Mouse (Mus musculus) midbrain, embryonic 10.5 days (tissue): ENCODE data around the gene Max. TPM values are rescaled to one million over a fixed set of nuclear protein-coding genes. Genes with fewer than 3 reads are reported as not detected.
A peak's percentile ranks its signal among the peaks of the same experiment; 100 is the strongest.

Source experiments
- DNase-seq: peaks from one replicate; pipeline ENCODE4 v3.0.0-alpha.2; 2017; ENCODE audit warnings: low spot score
- H3K27ac ChIP-seq: fragments of 300-500 bp; sonication (generic); replicated peaks from 2 replicates; pipeline ENCODE4 v1.5.1; 2016; ENCODE audit warnings: mild to moderate bottlenecking
- H3K27me3 ChIP-seq: fragments of 300-500 bp; sonication (generic); 2 replicates; pipeline ENCODE4 v1.6.1; 2016; ENCODE audit warnings: low read depth, mild to moderate bottlenecking; ENCODE audit not compliant: poor library complexity, severe bottlenecking
- H3K36me3 ChIP-seq: fragments of 300-500 bp; sonication (generic); 2 replicates; pipeline ENCODE4 v1.6.1; 2016; ENCODE audit warnings: mild to moderate bottlenecking, moderate library complexity
- H3K4me1 ChIP-seq: fragments of 300-500 bp; sonication (generic); 2 replicates; pipeline ENCODE4 v1.6.1; 2016
- H3K4me3 ChIP-seq: fragments of 300-500 bp; sonication (generic); 2 replicates; pipeline ENCODE4 v1.5.1; 2016; ENCODE audit warnings: mild to moderate bottlenecking, moderate library complexity
- H3K9me3 ChIP-seq: fragments of 300-500 bp; sonication (generic); replicated peaks from 2 replicates; pipeline ENCODE4 v1.6.1; 2016; ENCODE audit warnings: mild to moderate bottlenecking
- WGBS: fragments of 180-500 bp; shearing (Covaris S2); methylation state at CpG from one replicate; pipeline ENCODE4 v1.1.7; 2016; 5-methylcytosine and 5-hydroxymethylcytosine counted together
- polyA plus RNA-seq: library from polyadenylated mRNA; unstranded; fragments of >200 nt; fragmentation: Nextera tagmentation; extraction: Ambion mirVana; gene quantifications from 2 replicates; pipeline ENCODE4 v1.2.1, GENCODE M21; 2016

Gene Max
- 10.5 and 11.3 TPM in 2 replicates for polyA plus RNA-seq

- H3K4me1 ChIP-seq = peaks cover 33% of the 10 kb centered on the region
- no peaks in the 10 kb centered on the region for H3K9me3 ChIP-seq
- H3K27ac ChIP-seq = peak within 1 kb of the TSS; percentile 85
- DNase-seq = peak; percentile 99
- WGBS = under 1% methylated on average over 72 of the region's 73 CpGs
- peak within 1 kb of the TSS; percentile 81 for H3K4me3 ChIP-seq
- H3K36me3 ChIP-seq = peaks cover 32% of the 10 kb centered on the region
- H3K27me3 ChIP-seq = no peaks in the 10 kb centered on the region
Observed at GRCm38 (mm10) chr12:76961932-76962891, at the start of gene Max. Gene Max (minus strand): TSS chr12:76962201.

GRCm38 (mm10) chr12:77011092-77011720 lies 49.2 kb upstream of the Max start:
- H3K27me3 ChIP-seq = peaks cover 5% of the 10 kb centered on the region; the same call in 1 of the 2 replicates
- DNase-seq = no peak
- 68% methylated on average over 6 of the region's 6 CpGs for WGBS
- 0 out of 2 replicates have a peak, but pooled peaks cover 3% of the 10 kb centered on the region for H3K4me1 ChIP-seq
- no peaks in the 10 kb centered on the region for H3K9me3 ChIP-seq
- no peaks in the 10 kb centered on the region for H3K36me3 ChIP-seq
- H3K4me3 ChIP-seq = no peak overlapping the region
- no peak overlapping the region for H3K27ac ChIP-seq

GRCm38 (mm10) chr12:77009202-77010030 lies 47.4 kb upstream of the Max start:
- WGBS = 70% methylated on average over 20 of the region's 20 CpGs
- no peak overlapping the region for H3K4me3 ChIP-seq
- no peaks in the 10 kb centered on the region for H3K9me3 ChIP-seq
- H3K36me3 ChIP-seq = no peaks in the 10 kb centered on the region
- no peak for DNase-seq
- H3K27ac ChIP-seq = no peak overlapping the region
- H3K27me3 ChIP-seq = peaks cover 5% of the 10 kb centered on the region; the same call in 1 of the 2 replicates
- 0 out of 2 replicates have a peak, but pooled peaks cover 3% of the 10 kb centered on the region for H3K4me1 ChIP-seq

- Histone ChIP-seq H3K27me3 (peaks cover 21% of the 10 kb centered on the region), H3K4me3 (no peak overlapping the region), H3K4me1 (peaks cover 13% of the 10 kb centered on the region), H3K9me3 (no peaks in the 10 kb centered on the region), H3K27ac (no peak overlapping the region), H3K36me3 (no peaks in the 10 kb centered on the region)
- no peak for DNase-seq
- 75% methylated on average over 10 of the region's 10 CpGs for WGBS
Observed at GRCm38 (mm10) chr12:77004893-77005292, 42.9 kb upstream of the Max start.

GRCm38 (mm10) chr12:77002551-77003228 lies 40.7 kb upstream of the Max start:
- WGBS = 86% methylated on average over 8 of the region's 8 CpGs
- H3K27ac ChIP-seq = no peak overlapping the region
- H3K4me3 ChIP-seq = no peak overlapping the region
- no peaks in the 10 kb centered on the region for H3K9me3 ChIP-seq
- peaks cover 26% of the 10 kb centered on the region for H3K27me3 ChIP-seq
- no peaks in the 10 kb centered on the region for H3K36me3 ChIP-seq
- peaks cover 12% of the 10 kb centered on the region for H3K4me1 ChIP-seq
- DNase-seq = no peak

GRCm38 (mm10) chr12:77001312-77001711 lies 39.3 kb upstream of the Max start:
- H3K36me3 ChIP-seq = no peaks in the 10 kb centered on the region
- H3K4me3 ChIP-seq = no peak overlapping the region
- no peak for DNase-seq
- no peaks in the 10 kb centered on the region for H3K9me3 ChIP-seq
- H3K27ac ChIP-seq = no peak overlapping the region
- H3K4me1 ChIP-seq = peaks cover 10% of the 10 kb centered on the region
- 68% methylated on average over 1 of the region's 1 CpGs for WGBS
- peaks cover 22% of the 10 kb centered on the region for H3K27me3 ChIP-seq

GRCm38 (mm10) chr12:77000705-77001284 lies 38.8 kb upstream of the Max start:
- 12% methylated on average over 6 of the region's 6 CpGs for WGBS
- H3K36me3 ChIP-seq = no peaks in the 10 kb centered on the region
- peak; percentile 32 for DNase-seq
- no peaks in the 10 kb centered on the region for H3K9me3 ChIP-seq
- H3K27me3 ChIP-seq = peaks cover 22% of the 10 kb centered on the region
- no peak overlapping the region for H3K27ac ChIP-seq
- H3K4me3 ChIP-seq = no peak overlapping the region
- peaks cover 10% of the 10 kb centered on the region for H3K4me1 ChIP-seq

GRCm38 (mm10) chr12:77000096-77000704 lies 38.2 kb upstream of the Max start:
- Histone ChIP-seq H3K27me3 (peaks cover 22% of the 10 kb centered on the region), H3K9me3 (no peaks in the 10 kb centered on the region), H3K27ac (no peak overlapping the region), H3K36me3 (no peaks in the 10 kb centered on the region), H3K4me3 (no peak overlapping the region), H3K4me1 (peaks cover 10% of the 10 kb centered on the region)
- DNase-seq = peak; percentile 65
- WGBS = 22% methylated on average over 4 of the region's 4 CpGs

GRCm38 (mm10) chr12:76994766-76995165 lies 32.8 kb upstream of the Max start:
- 88% methylated on average over 5 of the region's 5 CpGs for WGBS
- no peak for DNase-seq
- Histone ChIP-seq H3K27me3 (peaks cover 6% of the 10 kb centered on the region), H3K9me3 (no peaks in the 10 kb centered on the region), H3K27ac (no peak overlapping the region), H3K4me3 (no peak overlapping the region), H3K4me1 (no peaks in the 10 kb centered on the region), H3K36me3 (no peaks in the 10 kb centered on the region)

GRCm38 (mm10) chr12:76992891-76993529 lies 31.0 kb upstream of the Max start:
- no peak overlapping the region for H3K27ac ChIP-seq
- no peak overlapping the region for H3K4me3 ChIP-seq
- DNase-seq = no peak
- no peaks in the 10 kb centered on the region for H3K9me3 ChIP-seq
- WGBS = 94% methylated on average over 16 of the region's 16 CpGs
- no peaks in the 10 kb centered on the region for H3K27me3 ChIP-seq
- H3K4me1 ChIP-seq = no peaks in the 10 kb centered on the region
- no peaks in the 10 kb centered on the region for H3K36me3 ChIP-seq

GRCm38 (mm10) chr12:76982818-76983471 lies 20.9 kb upstream of the Max start:
- Histone ChIP-seq H3K9me3 (no peaks in the 10 kb centered on the region), H3K27me3 (no peaks in the 10 kb centered on the region), H3K4me1 (no peaks in the 10 kb centered on the region), H3K4me3 (no peak overlapping the region), H3K27ac (no peak overlapping the region), H3K36me3 (no peaks in the 10 kb centered on the region)
- DNase-seq = no peak
- 91% methylated on average over 16 of the region's 16 CpGs for WGBS
